Mouse (Mus musculus) naive thymus-derived CD4-positive, alpha-beta T cell, adult 5 months (primary cell): ENCODE measurements around the gene Acaa1b. TPM values are rescaled to one million over a fixed set of nuclear protein-coding genes. Genes with fewer than 3 reads are reported as not detected.

Experiments
- polyA plus RNA-seq: library from polyadenylated mRNA; unstranded; fragments of 100-300 nt; shearing (Covaris generic); gene quantifications from one replicate; pipeline ENCODE4 v1.2.1, GENCODE M21; 2017

Acaa1b gene
- not detected for polyA plus RNA-seq

DNA sequence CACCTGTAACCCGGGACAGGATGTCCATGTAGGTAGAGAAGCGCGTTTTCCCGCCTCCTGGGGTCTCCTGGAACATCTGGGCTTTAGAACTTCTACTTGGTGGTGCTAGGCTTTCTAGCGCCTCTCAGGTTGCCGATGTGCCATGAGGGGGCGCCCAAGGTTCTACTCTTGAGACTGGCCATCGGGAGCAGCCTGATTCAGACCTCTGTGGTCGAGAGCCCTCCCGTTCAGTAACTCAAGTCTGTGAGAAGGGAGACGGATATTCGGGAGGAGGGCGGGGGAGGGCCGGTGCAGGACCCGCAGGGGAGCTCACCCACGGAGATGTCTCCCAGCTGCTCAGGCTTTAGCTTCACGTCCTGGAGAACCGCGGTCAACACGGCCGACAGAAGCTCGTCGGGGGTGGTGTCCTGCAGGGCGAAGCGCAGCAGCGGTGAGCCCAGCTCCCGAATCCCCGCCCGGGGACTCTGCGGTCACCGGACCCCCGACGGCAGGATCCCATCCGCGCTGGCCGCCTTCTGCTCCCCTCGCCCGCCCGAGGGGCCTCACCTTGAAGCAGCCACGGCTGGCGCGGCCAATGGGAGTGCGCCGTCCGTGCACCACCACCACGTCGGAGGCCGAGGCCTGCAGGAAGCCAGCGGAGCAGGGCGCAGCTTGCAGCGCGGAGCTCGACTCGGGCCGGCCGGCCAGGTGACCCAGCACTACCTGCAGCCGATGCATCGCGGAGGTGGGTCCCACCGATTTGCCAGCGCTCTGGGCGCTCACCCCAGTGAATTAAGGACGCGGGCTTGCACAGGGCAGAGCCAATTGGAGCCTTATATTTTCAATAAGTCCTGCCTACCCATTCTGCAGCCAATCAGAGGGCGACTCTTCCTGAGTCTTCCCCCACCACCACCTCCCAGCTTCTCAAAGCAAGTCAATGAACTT is at the start of gene Acaa1b:
Acaa1b (minus strand) TSS at position 816 of the 924 bp plus-strand sequence.

DNA sequence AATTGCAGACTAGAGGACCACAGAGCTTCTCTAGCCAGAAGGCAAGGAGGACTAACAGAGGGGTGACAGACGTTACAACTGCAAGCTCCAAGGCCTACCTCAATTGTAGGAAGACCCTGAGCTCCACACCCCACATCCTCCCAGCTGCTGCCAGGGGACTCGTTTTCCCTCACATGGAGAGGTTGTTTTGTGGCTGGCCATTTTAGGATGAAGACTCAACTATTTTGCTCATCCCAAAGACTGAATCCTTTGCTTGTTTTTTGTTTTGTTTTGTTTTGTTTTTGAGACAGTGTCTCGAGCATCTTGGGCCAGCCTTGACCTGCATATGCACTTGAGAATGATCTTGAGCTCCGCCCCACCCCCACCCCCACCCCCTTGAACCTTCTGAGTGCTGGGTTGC is 2.0 kb upstream of the Acaa1b start, which contains the start of gene Gm47289:
Gm47289 (plus strand) TSS at position 301 of the 400 bp plus-strand sequence.

DNA sequence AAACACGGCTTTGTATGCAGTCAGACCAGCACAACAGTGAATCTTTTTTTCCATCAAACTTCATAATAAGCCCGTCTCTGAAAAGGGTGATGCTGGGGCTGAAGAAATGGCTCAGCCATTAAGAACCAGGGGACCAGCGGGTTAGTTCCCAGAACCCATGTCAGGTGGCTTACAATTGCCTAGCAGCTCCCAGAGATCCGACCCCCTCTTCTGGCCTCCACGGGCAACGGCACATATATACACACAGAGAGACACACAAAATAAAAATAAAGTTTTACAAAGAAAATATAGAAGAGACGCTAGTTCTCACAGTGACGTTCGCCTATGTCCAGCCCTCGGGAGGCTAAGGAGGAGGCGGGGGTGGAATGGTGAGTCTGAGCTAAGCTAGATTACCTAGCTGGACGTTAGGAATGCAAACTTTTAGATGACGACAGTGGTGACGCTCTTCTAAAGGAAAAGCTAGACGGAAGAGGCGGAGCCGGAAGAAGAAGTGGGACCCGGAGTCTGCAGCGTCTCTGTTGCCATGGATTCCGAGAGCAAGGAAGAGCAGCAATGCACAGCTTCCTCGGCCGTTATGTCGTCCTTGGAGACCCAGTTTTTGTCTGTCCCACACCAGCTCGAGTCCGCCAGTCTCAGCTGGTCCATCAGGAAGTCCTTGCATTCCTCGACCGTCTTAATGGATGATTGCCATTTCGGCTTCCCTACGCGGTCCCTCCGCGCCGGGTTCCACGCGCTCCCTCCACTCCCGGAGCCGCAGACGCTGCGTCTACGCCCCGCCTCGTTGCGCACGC is 54.7 kb downstream of the Acaa1b start, which contains the start of gene Dlec1:
Dlec1 (plus strand) TSS at position 487 of the 791 bp plus-strand sequence.

Other genes with a start within 250 kb of the Acaa1b start
- gene Ctdspl, start 230.6 kb downstream of the Acaa1b start, polyA plus RNA-seq = 0.61 TPM
- 2.2 TPM for gene Vill, start 104.3 kb downstream of the Acaa1b start, polyA plus RNA-seq
- not detected for gene Plcd1, start 63.6 kb downstream of the Acaa1b start, polyA plus RNA-seq
- gene Dlec1, start 54.6 kb downstream of the Acaa1b start, polyA plus RNA-seq = not detected
- gene Gm47289, start 2.1 kb upstream of the Acaa1b start, polyA plus RNA-seq = not detected
- gene Slc22a13, start 52.0 kb upstream of the Acaa1b start, polyA plus RNA-seq = not detected
- 26.5 TPM for gene Oxsr1, start 165.3 kb upstream of the Acaa1b start, polyA plus RNA-seq
- 85.9 TPM for gene Acaa1a, start 182.6 kb upstream of the Acaa1b start, polyA plus RNA-seq
- gene Myd88, start 184.3 kb upstream of the Acaa1b start, polyA plus RNA-seq = 56.9 TPM
- 0.53 TPM for gene Xylb, start 200.3 kb upstream of the Acaa1b start, polyA plus RNA-seq
- not detected for gene Slc22a14, start 208.5 kb upstream of the Acaa1b start, polyA plus RNA-seq
- not detected for gene Acvr2b, start 245.0 kb upstream of the Acaa1b start, polyA plus RNA-seq